Mouse (Mus musculus) brain, embryonic 14.5 days (tissue): ENCODE measurements around the gene Gm8857. TPM values are rescaled to one million over a fixed set of nuclear protein-coding genes. Genes with fewer than 3 reads are reported as not detected.
"Not testable (repeated sequence)": the region's sequence is repeated elsewhere in the genome, so short reads cannot be mapped to it uniquely, and the experiment has no call there.

Experiments
- DNase-seq: peaks from one replicate; pipeline ENCODE4 v3.0.0-alpha.2; 2011; ENCODE audit warnings: low read depth
- polyA plus RNA-seq: library from polyadenylated mRNA; depleted of rRNA; stranded (reverse); fragments of >200 nt; gene quantifications from 2 replicates; pipeline ENCODE4 v1.2.3, GENCODE M21; 2012; rRNA removed

The Gm8857 gene
- polyA plus RNA-seq, result not detected in 2 replicates

DNA sequence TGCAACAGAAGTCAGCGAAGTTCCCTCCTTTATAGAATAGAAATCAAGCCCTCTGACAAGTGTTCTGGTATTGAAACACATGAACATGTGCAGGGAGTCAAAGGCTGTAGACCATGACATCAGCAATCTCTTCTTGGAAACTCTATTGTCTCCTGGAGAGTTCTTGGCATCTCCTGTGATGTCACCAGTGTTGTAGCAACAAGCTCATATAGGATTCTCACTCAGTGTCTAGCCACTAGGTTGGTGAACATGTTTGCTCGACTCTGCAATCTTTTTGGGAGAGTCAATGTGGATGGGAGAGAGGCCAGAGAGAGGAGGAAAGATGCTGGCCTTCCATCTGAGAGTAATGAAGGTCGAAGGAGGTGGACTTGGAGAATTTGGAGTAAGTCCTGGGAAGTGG is at the start of gene Gm8857, which contains the start of gene Gm8871:
TSS of gene Gm8857 (plus strand) at position 303 of the 400 bp plus-strand sequence.
TSS of gene Gm8871 (plus strand) at position 301 of the 400 bp plus-strand sequence.
- DNase-seq, result not testable (repeated sequence)

DNA sequence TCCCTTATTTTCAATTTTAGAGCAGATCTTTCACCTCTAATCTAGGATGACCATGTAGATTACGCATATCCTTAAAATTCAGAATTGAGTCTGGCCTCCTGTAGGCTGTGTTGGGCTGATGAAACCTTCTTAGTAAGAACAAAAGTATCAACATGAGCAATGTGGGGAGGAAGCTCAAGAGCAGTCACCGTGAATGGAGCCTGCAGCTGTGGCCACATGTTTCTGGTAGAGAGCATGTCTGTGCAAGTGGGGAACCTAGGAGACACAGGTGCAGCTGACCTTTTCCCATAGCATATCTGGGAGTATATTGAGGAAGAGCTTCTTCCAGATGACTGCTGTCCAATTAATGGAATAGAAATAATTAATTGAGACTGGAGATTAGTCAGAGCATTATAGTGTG is 5.9 kb downstream of the Gm8857 start:
- not testable (repeated sequence) for DNase-seq

DNA sequence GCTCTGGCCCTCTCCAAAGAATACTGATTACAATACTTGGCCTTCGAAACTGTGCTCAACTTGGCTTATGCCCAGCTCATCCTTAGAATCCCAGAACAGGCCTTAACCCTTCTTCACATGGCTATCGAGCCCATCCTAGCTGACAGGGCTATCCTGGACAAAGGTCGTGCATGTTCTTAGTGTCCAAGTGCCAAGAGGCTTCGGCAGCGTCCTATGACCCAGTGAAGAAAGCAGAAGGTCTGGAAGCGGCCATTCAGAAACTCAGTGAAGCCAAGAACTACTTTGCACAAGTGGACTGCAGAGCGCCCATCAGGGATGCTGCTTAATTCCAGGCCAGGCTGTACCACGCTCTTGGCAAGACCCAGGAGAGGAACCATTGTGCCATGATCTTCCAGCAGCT is 10.4 kb downstream of the Gm8857 start:
- DNase-seq, result not testable (repeated sequence)

Other genes with a start within 250 kb of the Gm8857 start
- not detected in 2 replicates for gene Gm8871, start within 50 bp of the Gm8857 start, polyA plus RNA-seq
- not detected in 2 replicates for gene Gm8879, start 179.8 kb downstream of the Gm8857 start, polyA plus RNA-seq
- gene Gm5861, start 235.3 kb downstream of the Gm8857 start, polyA plus RNA-seq, result not detected in 2 replicates